Mouse (Mus musculus): ENCODE measurements at regions not wholly inside any gene's neighbourhood (a gene's known extent, or its start where the extent isn't known, plus 50 kb on each side); places are given as distances from the start of the nearest gene placed in this dataset.
A peak's percentile ranks its signal among the peaks of the same experiment; 100 is the strongest.

DNA sequence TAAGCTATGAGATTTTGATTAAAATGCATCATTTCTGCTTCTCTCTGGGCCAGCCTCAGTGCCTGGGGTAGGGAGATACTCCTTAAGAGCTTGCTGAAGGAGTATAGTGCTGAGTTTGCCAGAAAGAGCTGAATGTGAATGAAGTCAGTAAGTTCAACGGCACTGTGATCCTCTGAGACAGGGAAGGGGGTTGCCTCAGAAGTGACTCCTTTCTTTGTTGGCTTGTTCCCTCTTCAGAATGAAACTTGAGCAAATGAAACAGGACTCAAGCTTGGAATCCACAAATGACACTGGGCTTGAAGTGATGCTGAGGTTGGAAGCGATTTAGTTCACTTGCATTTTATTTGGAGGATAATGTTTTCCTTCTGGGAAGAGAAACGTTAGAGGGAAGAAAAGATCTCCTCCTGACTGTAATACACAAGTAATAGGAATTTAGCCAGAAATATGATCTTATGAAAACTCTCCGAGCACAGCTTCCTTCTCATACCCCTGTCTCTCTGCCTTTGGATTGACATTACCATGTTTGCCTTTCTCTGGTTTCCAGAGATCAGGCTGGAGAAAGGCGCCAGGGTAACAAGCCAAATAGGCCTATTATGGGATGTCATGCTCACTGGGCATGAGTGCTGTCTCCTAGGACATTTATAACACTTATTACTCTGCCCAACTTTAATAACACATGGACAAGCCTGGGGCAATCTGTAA is 77.0 kb upstream of the Ubash3b start:
- Histone ChIP-seq H3K4me2 (ENCODE audit: low read length) (no peak overlapping the region), H3K9me3 (ENCODE audit: control insufficient read depth, low read length) (no peaks in the 10 kb centered on the region), H3K27me3 (ENCODE audit: control insufficient read depth, insufficient read depth, low read length) (no peaks in the 10 kb centered on the region), H3K36me3 (ENCODE audit: control insufficient read depth, insufficient read depth, low read length) (no peaks in the 10 kb centered on the region), H3K4me1 (ENCODE audit: control insufficient read depth in 2 of 2, insufficient read depth in 2 of 2, low read length in 2 of 2) (no peaks in the 10 kb centered on the region), H3K4me3 (ENCODE audit: control insufficient read depth in 1 of 2, insufficient read depth in 1 of 2, low read depth in 1 of 2, low read length in 2 of 2) (no peak overlapping the region), H3K27ac (replicated peaks in 1 of 2; ENCODE audit: control insufficient read depth in 1 of 2, insufficient read depth in 1 of 2, low read depth in 2 of 2, low read length in 2 of 2) (no peak overlapping the region), H3K9ac (ENCODE audit: low read length) (no peak overlapping the region)
- 76% methylated on average over 5 of the region's 5 CpGs for WGBS
- no peak for ATAC-seq (ENCODE audit: insufficient number of reproducible peaks, insufficient read depth, low FRiP score, low read depth)

DNA sequence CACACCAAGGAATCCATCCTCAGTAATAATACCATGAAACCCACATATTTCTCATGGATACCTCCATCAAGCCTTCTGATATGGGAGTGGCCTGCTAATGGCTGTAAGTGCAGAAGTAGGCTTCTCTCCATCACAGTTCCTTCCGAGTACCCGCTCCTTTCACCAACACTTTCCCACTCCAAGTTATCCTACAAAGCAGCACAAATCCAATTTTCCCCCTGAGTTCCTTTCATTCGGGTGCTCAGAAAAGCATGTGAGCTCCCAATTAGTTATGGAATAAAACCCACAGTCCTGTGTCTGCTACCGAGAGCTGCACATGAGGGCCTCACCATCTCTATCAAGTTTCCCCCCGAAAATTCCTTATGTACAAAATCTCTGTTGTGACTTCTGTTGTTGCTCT is 75.8 kb upstream of the Ubash3b start:
- Histone ChIP-seq H3K27ac (replicated peaks in 1 of 2; ENCODE audit: control insufficient read depth in 1 of 2, insufficient read depth in 1 of 2, low read depth in 2 of 2, low read length in 2 of 2) (no peak overlapping the region), H3K27me3 (ENCODE audit: control insufficient read depth, insufficient read depth, low read length) (no peaks in the 10 kb centered on the region), H3K4me3 (ENCODE audit: control insufficient read depth in 1 of 2, insufficient read depth in 1 of 2, low read depth in 1 of 2, low read length in 2 of 2) (no peak overlapping the region), H3K4me1 (ENCODE audit: control insufficient read depth in 2 of 2, insufficient read depth in 2 of 2, low read length in 2 of 2) (no peaks in the 10 kb centered on the region), H3K4me2 (ENCODE audit: low read length) (no peak overlapping the region), H3K9me3 (ENCODE audit: control insufficient read depth, low read length) (no peaks in the 10 kb centered on the region), H3K9ac (ENCODE audit: low read length) (no peak overlapping the region), H3K36me3 (ENCODE audit: control insufficient read depth, insufficient read depth, low read length) (no peaks in the 10 kb centered on the region)
- ATAC-seq (ENCODE audit: insufficient number of reproducible peaks, insufficient read depth, low FRiP score, low read depth): no peak
- WGBS: 89% methylated on average over 5 of the region's 5 CpGs

DNA sequence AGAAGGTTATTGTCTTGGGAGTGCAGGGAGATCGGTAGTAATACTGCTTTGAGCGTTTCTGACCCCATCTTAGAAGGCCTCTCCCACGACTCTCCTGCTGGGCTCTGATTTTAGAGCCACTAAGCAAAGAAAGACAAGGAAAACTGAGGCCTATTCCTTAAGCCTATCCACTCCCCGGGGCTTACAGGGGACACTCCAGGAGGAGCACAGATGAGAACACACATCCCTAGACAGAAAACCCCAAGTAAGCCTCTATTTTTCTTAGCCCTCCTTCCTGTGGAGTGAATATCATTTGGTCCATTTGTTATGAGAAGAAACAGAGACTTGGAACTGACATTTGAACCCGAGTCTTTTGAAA is 67.7 kb upstream of the Ubash3b start:
- H3K27ac ChIP-seq (replicated peaks in 1 of 2; ENCODE audit: control insufficient read depth in 1 of 2, insufficient read depth in 1 of 2, low read depth in 2 of 2, low read length in 2 of 2): peak overlapping the region; percentile 82 to 86
- H3K4me1 ChIP-seq (ENCODE audit: control insufficient read depth in 2 of 2, insufficient read depth in 2 of 2, low read length in 2 of 2): peaks cover 3 to 8% of the 10 kb centered on the region in 2 experiments; a peak in 3 of 4 replicates
- no peaks in the 10 kb centered on the region for H3K27me3 ChIP-seq (ENCODE audit: control insufficient read depth, insufficient read depth, low read length)
- H3K9ac ChIP-seq (ENCODE audit: low read length): peak overlapping the region; percentile 86
- H3K4me2 ChIP-seq (ENCODE audit: low read length): peak overlapping the region; percentile 72
- peak overlapping the region; percentile 51 to 57 for H3K4me3 ChIP-seq (ENCODE audit: control insufficient read depth in 1 of 2, insufficient read depth in 1 of 2, low read depth in 1 of 2, low read length in 2 of 2)
- no peak for ATAC-seq (ENCODE audit: insufficient number of reproducible peaks, insufficient read depth, low FRiP score, low read depth)
- WGBS: 10% methylated on average over 5 of the region's 5 CpGs
- H3K9me3 ChIP-seq (ENCODE audit: control insufficient read depth, low read length): no peaks in the 10 kb centered on the region
- no peaks in the 10 kb centered on the region for H3K36me3 ChIP-seq (ENCODE audit: control insufficient read depth, insufficient read depth, low read length)

DNA sequence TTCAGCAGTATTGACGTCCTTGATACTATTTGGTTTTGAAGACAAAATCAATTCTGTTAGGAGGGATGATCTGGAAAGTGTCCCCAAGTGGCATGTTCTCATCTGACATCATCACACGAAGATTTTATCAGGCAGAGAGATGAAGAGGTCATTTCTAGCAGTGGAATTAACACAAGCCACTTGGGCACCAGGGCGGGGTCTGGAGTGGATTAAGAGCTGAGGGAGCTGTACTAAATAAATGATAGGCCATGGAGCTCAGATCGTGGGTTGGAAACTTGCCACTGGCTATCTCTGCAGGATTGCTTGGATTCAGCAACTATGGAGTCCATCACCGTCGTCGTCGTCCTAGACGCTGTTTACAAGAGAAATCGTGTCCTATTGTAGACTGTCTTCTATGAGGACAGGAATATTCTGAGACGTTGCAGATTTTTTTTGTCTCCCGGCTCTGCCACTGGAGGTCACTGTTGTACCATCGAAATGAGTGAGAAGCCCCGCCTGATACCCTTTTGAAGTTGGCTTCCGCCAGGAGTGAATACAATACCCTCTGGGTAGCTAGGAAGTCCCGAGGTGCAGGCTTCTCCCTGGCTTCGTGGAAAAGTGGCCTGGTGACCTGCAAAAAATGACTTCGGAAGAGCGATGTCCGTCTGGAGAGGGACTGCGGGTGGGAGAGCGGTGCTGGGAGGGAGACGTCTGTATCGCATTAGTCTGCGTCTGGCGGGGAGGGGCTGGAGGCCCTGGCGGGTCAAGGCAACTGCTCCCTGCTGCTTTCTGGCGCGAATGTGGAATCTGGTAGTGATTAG is 67.1 kb upstream of the Ubash3b start:
- Histone ChIP-seq H3K9ac (ENCODE audit: low read length) (peak overlapping the region; percentile 86), H3K27me3 (ENCODE audit: control insufficient read depth, insufficient read depth, low read length) (no peaks in the 10 kb centered on the region), H3K4me1 (ENCODE audit: control insufficient read depth in 2 of 2, insufficient read depth in 2 of 2, low read length in 2 of 2) (peaks cover 3 to 8% of the 10 kb centered on the region in 2 experiments; a peak in 3 of 4 replicates), H3K27ac (replicated peaks in 1 of 2; ENCODE audit: control insufficient read depth in 1 of 2, insufficient read depth in 1 of 2, low read depth in 2 of 2, low read length in 2 of 2) (peak overlapping the region; percentile 82 to 86), H3K4me2 (ENCODE audit: low read length) (peak overlapping the region; percentile 72), H3K9me3 (ENCODE audit: control insufficient read depth, low read length) (no peaks in the 10 kb centered on the region), H3K4me3 (ENCODE audit: control insufficient read depth in 1 of 2, insufficient read depth in 1 of 2, low read depth in 1 of 2, low read length in 2 of 2) (peak overlapping the region; percentile 51 to 57), H3K36me3 (ENCODE audit: control insufficient read depth, insufficient read depth, low read length) (no peaks in the 10 kb centered on the region)
- 5% methylated on average over 29 of the region's 29 CpGs for WGBS
- ATAC-seq (ENCODE audit: insufficient number of reproducible peaks, insufficient read depth, low FRiP score, low read depth): peak; percentile 82

DNA sequence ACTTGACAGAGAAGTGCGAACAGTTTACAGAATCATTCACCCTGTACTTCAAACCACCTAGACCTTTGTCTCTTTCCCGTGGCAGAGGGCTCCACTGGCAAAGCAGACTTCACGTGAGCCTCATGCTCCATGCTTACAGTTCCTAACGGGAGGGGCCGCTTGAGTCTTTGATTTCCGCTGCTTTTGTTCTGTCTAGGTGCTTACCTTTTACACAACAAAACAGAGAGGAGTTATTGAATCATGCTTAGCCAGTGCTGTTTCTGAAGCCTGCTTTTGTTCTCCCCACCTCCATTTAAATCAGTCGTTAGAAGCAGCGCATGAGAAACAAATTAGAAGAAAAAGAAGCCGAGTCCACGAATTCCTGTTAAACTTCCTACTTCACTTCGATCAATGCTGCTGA is 61.9 kb upstream of the Ubash3b start:
- Histone ChIP-seq H3K4me2 (ENCODE audit: low read length) (no peak overlapping the region), H3K9me3 (ENCODE audit: control insufficient read depth, low read length) (no peaks in the 10 kb centered on the region), H3K27ac (replicated peaks in 1 of 2; ENCODE audit: control insufficient read depth in 1 of 2, insufficient read depth in 1 of 2, low read depth in 2 of 2, low read length in 2 of 2) (no peak overlapping the region), H3K36me3 (ENCODE audit: control insufficient read depth, insufficient read depth, low read length) (no peaks in the 10 kb centered on the region), H3K27me3 (ENCODE audit: control insufficient read depth, insufficient read depth, low read length) (no peaks in the 10 kb centered on the region), H3K4me3 (ENCODE audit: control insufficient read depth in 1 of 2, insufficient read depth in 1 of 2, low read depth in 1 of 2, low read length in 2 of 2) (no peak overlapping the region), H3K4me1 (ENCODE audit: control insufficient read depth in 2 of 2, insufficient read depth in 2 of 2, low read length in 2 of 2) (no peaks in the 10 kb centered on the region; a peak in 1 of 4 replicates), H3K9ac (ENCODE audit: low read length) (no peak overlapping the region)
- WGBS: 78% methylated on average over 11 of the region's 11 CpGs
- no peak for ATAC-seq (ENCODE audit: insufficient number of reproducible peaks, insufficient read depth, low FRiP score, low read depth)

DNA sequence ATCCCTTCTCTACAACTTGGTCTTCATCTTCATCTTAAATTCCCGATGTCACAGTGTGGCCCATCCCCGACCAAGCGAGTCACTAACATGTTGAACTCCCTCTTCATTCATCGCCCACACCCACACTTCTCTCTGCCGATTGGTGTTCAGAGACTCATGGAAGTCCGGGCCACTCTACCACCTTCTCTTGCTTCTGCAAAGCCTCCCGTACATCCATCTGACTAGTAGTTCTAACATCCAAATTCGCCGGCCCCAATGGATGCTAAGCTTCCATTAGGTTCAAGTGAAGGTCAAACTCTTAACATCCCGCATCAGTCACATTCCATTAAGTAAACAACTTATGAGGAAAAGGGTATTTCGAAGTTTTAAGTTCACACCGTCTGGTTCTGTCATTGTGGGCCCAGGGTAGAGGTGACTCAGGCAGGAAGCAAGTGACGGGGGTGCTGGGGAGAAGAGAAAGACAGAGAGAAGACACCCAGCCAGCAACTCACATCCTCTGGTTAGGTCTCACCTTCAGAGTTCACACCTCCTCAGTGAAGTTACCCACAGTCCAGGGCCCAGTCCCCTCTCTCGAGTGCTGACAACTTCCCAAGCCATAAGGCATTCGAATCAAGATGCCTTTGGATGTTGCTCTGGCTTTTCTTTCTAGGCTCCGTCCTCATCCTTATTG is 61.0 kb upstream of the Ubash3b start:
- Histone ChIP-seq H3K9me3 (ENCODE audit: control insufficient read depth, low read length) (no peaks in the 10 kb centered on the region), H3K4me2 (ENCODE audit: low read length) (no peak overlapping the region), H3K9ac (ENCODE audit: low read length) (no peak overlapping the region), H3K4me3 (ENCODE audit: control insufficient read depth in 1 of 2, insufficient read depth in 1 of 2, low read depth in 1 of 2, low read length in 2 of 2) (no peak overlapping the region), H3K36me3 (ENCODE audit: control insufficient read depth, insufficient read depth, low read length) (no peaks in the 10 kb centered on the region), H3K27ac (replicated peaks in 1 of 2; ENCODE audit: control insufficient read depth in 1 of 2, insufficient read depth in 1 of 2, low read depth in 2 of 2, low read length in 2 of 2) (no peak overlapping the region), H3K4me1 (ENCODE audit: control insufficient read depth in 2 of 2, insufficient read depth in 2 of 2, low read length in 2 of 2) (no peaks in the 10 kb centered on the region; a peak in 1 of 4 replicates), H3K27me3 (ENCODE audit: control insufficient read depth, insufficient read depth, low read length) (no peaks in the 10 kb centered on the region)
- ATAC-seq (ENCODE audit: insufficient number of reproducible peaks, insufficient read depth, low FRiP score, low read depth): no peak
- 81% methylated on average over 16 of the region's 16 CpGs for WGBS

DNA sequence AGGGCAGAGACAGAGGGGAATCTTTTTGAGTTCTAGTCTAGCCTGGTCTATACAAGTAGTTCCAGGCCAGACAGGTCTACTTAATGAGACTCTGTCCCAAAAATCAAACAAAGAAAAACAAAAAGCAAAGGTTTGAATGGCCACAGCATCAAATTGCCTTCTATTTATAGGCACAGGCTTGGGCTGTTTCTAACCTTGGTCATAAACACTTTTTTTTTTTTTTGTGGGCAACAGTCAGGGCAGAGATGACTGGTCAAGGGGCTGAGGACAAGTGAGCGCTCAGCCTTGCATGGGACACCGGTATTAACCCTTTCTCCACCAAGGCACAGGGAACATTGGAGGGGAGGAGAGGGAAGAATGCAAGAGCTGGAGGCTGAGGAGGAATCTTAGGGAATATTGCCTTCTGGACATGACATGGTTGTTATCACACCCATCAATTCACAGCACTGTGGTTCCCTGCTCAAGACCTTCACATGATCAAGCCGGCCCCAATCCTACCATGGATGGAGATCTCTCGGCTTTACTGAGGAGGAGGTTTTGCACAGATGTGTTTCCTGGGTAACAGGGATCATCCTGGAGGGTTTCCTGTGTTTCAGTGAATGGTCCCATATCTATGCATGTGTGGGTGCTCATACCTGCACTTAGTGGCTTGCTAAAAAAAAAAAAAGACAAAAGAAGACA is 59.8 kb upstream of the Ubash3b start:
- Histone ChIP-seq H3K27ac (replicated peaks in 1 of 2; ENCODE audit: control insufficient read depth in 1 of 2, insufficient read depth in 1 of 2, low read depth in 2 of 2, low read length in 2 of 2) (no peak overlapping the region), H3K36me3 (ENCODE audit: control insufficient read depth, insufficient read depth, low read length) (no peaks in the 10 kb centered on the region), H3K27me3 (ENCODE audit: control insufficient read depth, insufficient read depth, low read length) (no peaks in the 10 kb centered on the region), H3K4me3 (ENCODE audit: control insufficient read depth in 1 of 2, insufficient read depth in 1 of 2, low read depth in 1 of 2, low read length in 2 of 2) (no peak overlapping the region), H3K4me2 (ENCODE audit: low read length) (no peak overlapping the region), H3K9me3 (ENCODE audit: control insufficient read depth, low read length) (no peaks in the 10 kb centered on the region), H3K9ac (ENCODE audit: low read length) (no peak overlapping the region), H3K4me1 (ENCODE audit: control insufficient read depth in 2 of 2, insufficient read depth in 2 of 2, low read length in 2 of 2) (no peaks in the 10 kb centered on the region; a peak in 1 of 4 replicates)
- no peak for ATAC-seq (ENCODE audit: insufficient number of reproducible peaks, insufficient read depth, low FRiP score, low read depth)
- 66% methylated on average over 4 of the region's 4 CpGs for WGBS

All from heart, embryonic 14.5 days (tissue).